Mouse (Mus musculus): ENCODE data around the gene Dhrs9. TPM values are rescaled to one million over a fixed set of nuclear protein-coding genes. Genes with fewer than 3 reads are reported as not detected.
A peak's percentile ranks its signal among the peaks of the same experiment; 100 is the strongest.

Gene Dhrs9
- polyA plus RNA-seq, 2 experiments, result 0.10 TPM

GRCm38 (mm10) chr2:69418294-69418881 is 38.1 kb downstream of the Dhrs9 start:
- Histone ChIP-seq H3K4me1 (ENCODE audit: control insufficient read depth, insufficient read depth, low read length) (no peaks in the 10 kb centered on the region; the same call in 1 of the 2 replicates), H3K4me3 (replicated peaks; ENCODE audit: low read length) (no peak overlapping the region), H3K27ac (replicated peaks; ENCODE audit: low read depth, low read length) (no peak overlapping the region), H3K9ac (ENCODE audit: low read depth, low read length, severe bottlenecking) (no peak overlapping the region), H3K9me3 (ENCODE audit: control insufficient read depth, low read length) (no peaks in the 10 kb centered on the region), H3K4me2 (replicated peaks; ENCODE audit: low read depth, low read length, severe bottlenecking) (no peak overlapping the region), H3K36me3 (ENCODE audit: control insufficient read depth, insufficient read depth, low read length) (no peaks in the 10 kb centered on the region), H3K27me3 (ENCODE audit: control insufficient read depth, insufficient read depth, low read length) (no peaks in the 10 kb centered on the region)
- 21% methylated on average over 11 of the region's 11 CpGs for WGBS
- DNase-seq (ENCODE audit: low spot score) (no peak), ATAC-seq (ENCODE audit: low FRiP score, low read depth) (no peak)
- TF ChIP-seq POLR2A (IDR thresholded peaks at IDR 0.05; ENCODE audit: borderline replicate concordance, extremely low read depth, insufficient read depth, insufficient read length), result no peak

- DNase-seq (ENCODE audit: low spot score), result no peak
- no peaks in the 10 kb centered on the region for H3K27me3 ChIP-seq (ENCODE audit: control insufficient read depth, insufficient read depth, low read length)
- WGBS, result 53% methylated on average over 5 of the region's 5 CpGs
Measured at GRCm38 (mm10) chr2:69424829-69425228, 44.6 kb downstream of the Dhrs9 start.

DNA sequence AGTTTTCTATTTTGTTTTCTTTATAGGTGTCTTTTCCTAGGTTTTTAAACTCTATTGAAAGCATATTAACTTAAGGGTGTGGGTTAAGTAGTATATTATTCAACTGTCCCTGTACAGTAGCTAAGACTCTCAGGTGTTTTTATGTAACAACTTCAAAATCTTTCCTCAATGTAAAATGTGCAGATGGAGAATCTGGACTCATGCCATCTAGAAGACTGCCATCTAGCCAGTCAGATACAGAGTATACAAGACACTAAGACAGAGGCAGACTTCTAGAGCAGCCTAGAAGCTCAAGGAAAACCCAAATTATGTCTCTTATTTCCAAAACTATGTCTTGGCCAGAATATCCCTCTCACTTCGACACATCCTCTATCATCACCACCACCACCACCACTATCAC is 45.8 kb downstream of the Dhrs9 start:
- H3K27ac ChIP-seq (replicated peaks; ENCODE audit: low read depth, low read length), result no peak overlapping the region
- ATAC-seq (ENCODE audit: low FRiP score, low read depth) (no peak), DNase-seq (ENCODE audit: low spot score) (no peak)
- 89% methylated on average over 1 of the region's 1 CpGs for WGBS
- H3K9me3 ChIP-seq (ENCODE audit: control insufficient read depth, low read length), result no peaks in the 10 kb centered on the region
- no peaks in the 10 kb centered on the region for H3K27me3 ChIP-seq (ENCODE audit: control insufficient read depth, insufficient read depth, low read length)
- TF ChIP-seq POLR2A (IDR thresholded peaks at IDR 0.05; ENCODE audit: borderline replicate concordance, extremely low read depth, insufficient read depth, insufficient read length), result no peak
- no peak overlapping the region for H3K9ac ChIP-seq (ENCODE audit: low read depth, low read length, severe bottlenecking)
- H3K4me2 ChIP-seq (replicated peaks; ENCODE audit: low read depth, low read length, severe bottlenecking), result no peak overlapping the region
- H3K4me1 ChIP-seq (ENCODE audit: control insufficient read depth, insufficient read depth, low read length), result no peaks in the 10 kb centered on the region
- no peaks in the 10 kb centered on the region for H3K36me3 ChIP-seq (ENCODE audit: control insufficient read depth, insufficient read depth, low read length)
- H3K4me3 ChIP-seq (replicated peaks; ENCODE audit: low read length), result no peak overlapping the region

More at GRCm38 (mm10) chr2:69424829-69425228, 44.6 kb downstream of the Dhrs9 start:
- Histone ChIP-seq H3K4me3 (replicated peaks; ENCODE audit: low read length) (no peak overlapping the region), H3K27ac (replicated peaks; ENCODE audit: low read depth, low read length) (no peak overlapping the region), H3K4me1 (ENCODE audit: control insufficient read depth, insufficient read depth, low read length) (no peaks in the 10 kb centered on the region), H3K4me2 (replicated peaks; ENCODE audit: low read depth, low read length, severe bottlenecking) (no peak overlapping the region), H3K9ac (ENCODE audit: low read depth, low read length, severe bottlenecking) (no peak overlapping the region), H3K9me3 (ENCODE audit: control insufficient read depth, low read length) (no peaks in the 10 kb centered on the region), H3K36me3 (ENCODE audit: control insufficient read depth, insufficient read depth, low read length) (no peaks in the 10 kb centered on the region)
- TF ChIP-seq POLR2A (IDR thresholded peaks at IDR 0.05; ENCODE audit: borderline replicate concordance, extremely low read depth, insufficient read depth, insufficient read length), result no peak
- no peak for ATAC-seq (ENCODE audit: low FRiP score, low read depth)

GRCm38 (mm10) chr2:69427141-69427540 is 46.9 kb downstream of the Dhrs9 start:
- ATAC-seq (ENCODE audit: low FRiP score, low read depth), result no peak
- no peaks in the 10 kb centered on the region for H3K27me3 ChIP-seq (ENCODE audit: control insufficient read depth, insufficient read depth, low read length)
- no peaks in the 10 kb centered on the region for H3K36me3 ChIP-seq (ENCODE audit: control insufficient read depth, insufficient read depth, low read length)
- no peaks in the 10 kb centered on the region for H3K4me1 ChIP-seq (ENCODE audit: control insufficient read depth, insufficient read depth, low read length)
- no peaks in the 10 kb centered on the region for H3K9me3 ChIP-seq (ENCODE audit: control insufficient read depth, low read length)
- no peak for DNase-seq (ENCODE audit: low spot score)
- no peak for TF ChIP-seq POLR2A (IDR thresholded peaks at IDR 0.05; ENCODE audit: borderline replicate concordance, extremely low read depth, insufficient read depth, insufficient read length)
- 81% methylated on average over 10 of the region's 10 CpGs for WGBS
- no peak overlapping the region for H3K4me2 ChIP-seq (replicated peaks; ENCODE audit: low read depth, low read length, severe bottlenecking)
- H3K27ac ChIP-seq (replicated peaks; ENCODE audit: low read depth, low read length), result no peak overlapping the region
- H3K4me3 ChIP-seq (replicated peaks; ENCODE audit: low read length), result no peak overlapping the region
- H3K9ac ChIP-seq (ENCODE audit: low read depth, low read length, severe bottlenecking), result no peak overlapping the region

GRCm38 (mm10) chr2:69428116-69428515 is 47.9 kb downstream of the Dhrs9 start:
- Histone ChIP-seq H3K4me3 (replicated peaks; ENCODE audit: low read length) (no peak overlapping the region), H3K27me3 (ENCODE audit: control insufficient read depth, insufficient read depth, low read length) (no peaks in the 10 kb centered on the region), H3K9me3 (ENCODE audit: control insufficient read depth, low read length) (no peaks in the 10 kb centered on the region), H3K4me1 (ENCODE audit: control insufficient read depth, insufficient read depth, low read length) (no peaks in the 10 kb centered on the region), H3K9ac (ENCODE audit: low read depth, low read length, severe bottlenecking) (no peak overlapping the region), H3K36me3 (ENCODE audit: control insufficient read depth, insufficient read depth, low read length) (no peaks in the 10 kb centered on the region), H3K27ac (replicated peaks; ENCODE audit: low read depth, low read length) (no peak overlapping the region), H3K4me2 (replicated peaks; ENCODE audit: low read depth, low read length, severe bottlenecking) (no peak overlapping the region)
- no peak for TF ChIP-seq POLR2A (IDR thresholded peaks at IDR 0.05; ENCODE audit: borderline replicate concordance, extremely low read depth, insufficient read depth, insufficient read length)
- WGBS, result 28% methylated on average over 3 of the region's 3 CpGs
- DNase-seq (ENCODE audit: low spot score), result peak; percentile 80
- ATAC-seq (ENCODE audit: low FRiP score, low read depth), result 0 out of 2 replicates have a peak, but pooled peaks have one; percentile 60

Data from limb, embryonic 14.5 days (tissue).